Mouse (Mus musculus) C2C12 (cell line): Measurements from ENCODE around the gene Eef1akmt1.

Experiments used
- CTCF ChIP-seq: IDR thresholded peaks from one replicate; pipeline ENCODE4 v1.5.1; 2011; ENCODE audit not compliant: control insufficient read depth, insufficient read depth, insufficient read length
- FOSL1 ChIP-seq: IDR thresholded peaks from one replicate; pipeline ENCODE4 v1.8.0; 2011; ENCODE audit warnings: mild to moderate bottlenecking, low read length; ENCODE audit not compliant: poor library complexity, insufficient read depth, severe bottlenecking
- MAX ChIP-seq: IDR thresholded peaks from one replicate; pipeline ENCODE4 v1.6.1; 2011; ENCODE audit warnings: mild to moderate bottlenecking, control low read depth
- MYOD1 ChIP-seq: IDR thresholded peaks from one replicate; pipeline ENCODE4 v1.6.1; 2011; ENCODE audit warnings: low read depth; ENCODE audit not compliant: control insufficient read depth, insufficient read length
- MYOG ChIP-seq: IDR thresholded peaks from one replicate; pipeline ENCODE4 v1.6.1; 2011; ENCODE audit not compliant: control insufficient read depth, insufficient read length; ENCODE audit errors: extremely low read depth
- USF1 ChIP-seq: IDR thresholded peaks from one replicate; pipeline ENCODE4 v1.6.1; 2011; ENCODE audit warnings: low read depth, mild to moderate bottlenecking, control low read depth, moderate library complexity

GRCm38 (mm10) chr14:57540683-57541082 is 30.7 kb downstream of the Eef1akmt1 start:
- TF ChIP-seq CTCF (no peak), MAX (no peak), USF1 (no peak), FOSL1 (no peak), MYOG (no peak), MYOD1 (no peak)
